Mouse (Mus musculus) lung, postnatal 0 days (tissue): Measurements from ENCODE around the gene Jpt2. TPM values are rescaled to one million over a fixed set of nuclear protein-coding genes. Genes with fewer than 3 reads are reported as not detected.

Source experiments
- ATAC-seq: fragments of 200-750 bp; cut with Nextera tagmentation; 2 replicates; pipeline ENCODE4 v1.8.0; 2017; ENCODE audit warnings: moderate library complexity
- DNase-seq: peaks from one replicate; pipeline ENCODE4 v3.0.0-alpha.2; 2016; ENCODE audit warnings: low spot score
- H3K27ac ChIP-seq: fragments of 300-500 bp; sonication (generic); 2 replicates; pipeline ENCODE4 v1.5.1; 2014; ENCODE audit warnings: antibody characterized with exemption, mild to moderate bottlenecking, low read length, mixed read lengths
- H3K27me3 ChIP-seq: fragments of 300-500 bp; sonication (generic); replicated peaks from 2 replicates; pipeline ENCODE4 v1.6.1; 2014; ENCODE audit warnings: low read length, mixed read lengths; ENCODE audit not compliant: insufficient read depth
- H3K36me3 ChIP-seq: fragments of 300-500 bp; sonication (generic); 2 replicates; pipeline ENCODE4 v1.6.1; 2014; ENCODE audit warnings: low read length, mixed read lengths; ENCODE audit not compliant: insufficient read depth
- H3K4me1 ChIP-seq: fragments of 300-500 bp; sonication (generic); 2 replicates; pipeline ENCODE4 v1.6.1; 2014; ENCODE audit warnings: antibody characterized with exemption, low read depth, low read length, mixed read lengths; ENCODE audit not compliant: insufficient read depth
- H3K4me2 ChIP-seq: fragments of 300-500 bp; sonication (generic); replicated peaks from 2 replicates; pipeline ENCODE4 v1.6.1; 2014; ENCODE audit warnings: low read depth, mild to moderate bottlenecking, low read length, moderate library complexity, mixed read lengths
- H3K4me3 ChIP-seq: fragments of 300-500 bp; sonication (generic); 2 replicates; pipeline ENCODE4 v1.5.1; 2014; ENCODE audit warnings: low read depth, low read length
- H3K9ac ChIP-seq: fragments of 300-500 bp; sonication (generic); replicated peaks from 2 replicates; pipeline ENCODE4 v1.6.1; 2014; ENCODE audit warnings: low read depth, mild to moderate bottlenecking
- H3K9me3 ChIP-seq: fragments of 300-500 bp; sonication (generic); 2 replicates; pipeline ENCODE4 v1.6.1; 2016; ENCODE audit warnings: low read length, mixed read lengths
- CTCF ChIP-seq: IDR thresholded peaks from 2 replicates; pipeline ENCODE4 v1.5.1; 2016; ENCODE audit warnings: antibody characterized with exemption, mild to moderate bottlenecking
- EP300 ChIP-seq: IDR thresholded peaks from 2 replicates; pipeline ENCODE4 v1.6.1; 2016; ENCODE audit warnings: antibody characterized with exemption, mild to moderate bottlenecking, control low read depth
- WGBS: fragments of 180-500 bp; shearing (Covaris S2); extraction: QIAGEN DNeasy Blood & Tissue Kit; methylation state at CpG from one replicate; pipeline ENCODE4 v1.1.7; 2014; 5-methylcytosine and 5-hydroxymethylcytosine counted together
- polyA plus RNA-seq: library from polyadenylated mRNA; unstranded; fragments of >200 nt; fragmentation: Nextera tagmentation; extraction: Ambion mirVana; gene quantifications from 2 replicates; pipeline ENCODE4 v1.2.1, GENCODE M21; 2015

Jpt2 gene
- polyA plus RNA-seq, 1 experiment from 2014 or later = 21.9 TPM

GRCm38 (mm10) chr17:24892785-24893184 is 67.7 kb downstream of the Jpt2 start:
- 91% methylated on average over 12 of the region's 12 CpGs for WGBS
- no peak overlapping the region for H3K4me2 ChIP-seq
- no peak overlapping the region for H3K9ac ChIP-seq
- no peak overlapping the region for H3K27ac ChIP-seq
- DNase-seq = no peak
- no peak for ATAC-seq
- no peaks in the 10 kb centered on the region for H3K27me3 ChIP-seq
- no peaks in the 10 kb centered on the region for H3K9me3 ChIP-seq
- H3K36me3 ChIP-seq = peaks cover 15% of the 10 kb centered on the region
- TF ChIP-seq CTCF = no peak
- no peak for TF ChIP-seq EP300
- H3K4me1 ChIP-seq = peaks cover 9% of the 10 kb centered on the region
- H3K4me3 ChIP-seq = no peak overlapping the region

- Histone ChIP-seq H3K27ac (no peak overlapping the region), H3K9me3 (no peaks in the 10 kb centered on the region), H3K4me1 (peaks cover 16% of the 10 kb centered on the region), H3K4me2 (no peak overlapping the region), H3K27me3 (no peaks in the 10 kb centered on the region), H3K36me3 (peaks cover 15% of the 10 kb centered on the region), H3K9ac (no peak overlapping the region), H3K4me3 (no peak overlapping the region)
- ATAC-seq = no peak
- TF ChIP-seq CTCF (no peak), EP300 (no peak)
- no peak for DNase-seq
- 81% methylated on average over 12 of the region's 13 CpGs for WGBS
Observed at GRCm38 (mm10) chr17:24891321-24891720, 69.2 kb downstream of the Jpt2 start.

GRCm38 (mm10) chr17:24890151-24891092 is 70.1 kb downstream of the Jpt2 start:
- 83% methylated on average over 19 of the region's 19 CpGs for WGBS
- ATAC-seq = no peak
- no peak for DNase-seq
- no peaks in the 10 kb centered on the region for H3K9me3 ChIP-seq
- H3K4me1 ChIP-seq = peaks cover 21% of the 10 kb centered on the region
- H3K27me3 ChIP-seq = no peaks in the 10 kb centered on the region
- no peak overlapping the region for H3K27ac ChIP-seq
- H3K36me3 ChIP-seq = peaks cover 15% of the 10 kb centered on the region
- H3K4me3 ChIP-seq = no peak overlapping the region
- H3K4me2 ChIP-seq = no peak overlapping the region
- H3K9ac ChIP-seq = no peak overlapping the region
- no peak for TF ChIP-seq EP300
- TF ChIP-seq CTCF = no peak

- no peak for TF ChIP-seq CTCF
- TF ChIP-seq EP300 = no peak
- ATAC-seq (no peak), DNase-seq (no peak)
- H3K27ac ChIP-seq = no peak overlapping the region
- 94% methylated on average over 3 of the region's 3 CpGs for WGBS
- no peak overlapping the region for H3K4me2 ChIP-seq
- peaks cover 16% of the 10 kb centered on the region for H3K36me3 ChIP-seq
- H3K9ac ChIP-seq = no peak overlapping the region
- no peak overlapping the region for H3K4me3 ChIP-seq
- H3K27me3 ChIP-seq = no peaks in the 10 kb centered on the region
- H3K4me1 ChIP-seq = peaks cover 20% of the 10 kb centered on the region
- no peaks in the 10 kb centered on the region for H3K9me3 ChIP-seq
Observed at GRCm38 (mm10) chr17:24888862-24889261, 71.6 kb downstream of the Jpt2 start.

Other genes with a start within 250 kb of the Jpt2 start
- not detected in 2 replicates for gene Rnf151, start 242.6 kb downstream of the Jpt2 start, polyA plus RNA-seq
- gene Rps2, start 242.6 kb downstream of the Jpt2 start, polyA plus RNA-seq = 755 and 834 TPM in 2 replicates
- 205 and 206 TPM in 2 replicates for gene Ndufb10, start 236.2 kb downstream of the Jpt2 start, polyA plus RNA-seq
- 0.19 and 0.31 TPM in 2 replicates for gene Rpl3l, start 232.9 kb downstream of the Jpt2 start, polyA plus RNA-seq
- gene Msrb1, start 224.0 kb downstream of the Jpt2 start, polyA plus RNA-seq = 59.8 and 61.0 TPM in 2 replicates
- 2.8 TPM in 2 replicates for gene Hs3st6, start 207.7 kb downstream of the Jpt2 start, polyA plus RNA-seq
- 0.11 TPM in 1 of 2 replicates, not detected in the other for gene Meiob, start 156.4 kb downstream of the Jpt2 start, polyA plus RNA-seq
- 54.5 and 56.8 TPM in 2 replicates for gene Hagh, start 120.5 kb downstream of the Jpt2 start, polyA plus RNA-seq
- 16.7 and 18.3 TPM in 2 replicates for gene Fahd1, start 110.3 kb downstream of the Jpt2 start, polyA plus RNA-seq
- gene Igfals, start 94.7 kb downstream of the Jpt2 start, polyA plus RNA-seq = 4.5 and 4.8 TPM in 2 replicates
- 41.3 and 51.3 TPM in 2 replicates for gene Nubp2, start 74.3 kb downstream of the Jpt2 start, polyA plus RNA-seq
- gene Spsb3, start 74.0 kb downstream of the Jpt2 start, polyA plus RNA-seq = 40.2 and 45.4 TPM in 2 replicates
- 17.3 and 17.5 TPM in 2 replicates for gene Eme2, start 65.6 kb downstream of the Jpt2 start, polyA plus RNA-seq
- 81.6 and 90.7 TPM in 2 replicates for gene Mrps34, start 65.6 kb downstream of the Jpt2 start, polyA plus RNA-seq
- gene Nme3, start 64.2 kb downstream of the Jpt2 start, polyA plus RNA-seq = 44.3 and 44.7 TPM in 2 replicates
- gene Mapk8ip3, start 23.7 kb downstream of the Jpt2 start, polyA plus RNA-seq = 9.7 and 11.1 TPM in 2 replicates
- 3.3 TPM in 2 replicates for gene Cramp1l, start 55.1 kb upstream of the Jpt2 start, polyA plus RNA-seq
- gene Ift140, start 55.4 kb upstream of the Jpt2 start, polyA plus RNA-seq = 6.8 and 7.9 TPM in 2 replicates
- 186 and 218 TPM in 2 replicates for gene Tmem204, start 122.9 kb upstream of the Jpt2 start, polyA plus RNA-seq
- gene Telo2, start 155.3 kb upstream of the Jpt2 start, polyA plus RNA-seq = 13.7 and 13.9 TPM in 2 replicates
- 0.25 and 0.32 TPM in 2 replicates for gene Ptx4, start 160.1 kb upstream of the Jpt2 start, polyA plus RNA-seq
- 18.0 and 19.2 TPM in 2 replicates for gene Clcn7, start 172.7 kb upstream of the Jpt2 start, polyA plus RNA-seq
- 0.51 and 0.77 TPM in 2 replicates for gene Ccdc154, start 201.8 kb upstream of the Jpt2 start, polyA plus RNA-seq
- 5.9 and 6.4 TPM in 2 replicates for gene Gm38655, start 214.8 kb upstream of the Jpt2 start, polyA plus RNA-seq
- gene BC003965, start 223.9 kb upstream of the Jpt2 start, polyA plus RNA-seq = 18.5 and 19.5 TPM in 2 replicates
- 7.0 and 7.8 TPM in 2 replicates for gene Unkl, start 227.7 kb upstream of the Jpt2 start, polyA plus RNA-seq